Mouse (Mus musculus) limb, embryonic 11.5 days (tissue): ENCODE results near the gene Wfdc2. TPM values are rescaled to one million over a fixed set of nuclear protein-coding genes. Genes with fewer than 3 reads are reported as not detected.
A peak's percentile ranks its signal among the peaks of the same experiment; 100 is the strongest.
"Not testable (repeated sequence)": the region's sequence is repeated elsewhere in the genome, so short reads cannot be mapped to it uniquely, and the experiment has no call there.

Experiments
- ATAC-seq: fragments of 200-750 bp; cut with Nextera tagmentation; 2 replicates; pipeline ENCODE4 v1.8.0; 2017; ENCODE audit warnings: low read depth; ENCODE audit not compliant: insufficient number of reproducible peaks, low FRiP score, low TSS enrichment
- DNase-seq: peaks from one replicate; pipeline ENCODE4 v3.0.0-alpha.2; 2015; ENCODE audit warnings: low spot score
- H3K27ac ChIP-seq: fragments of 300-500 bp; sonication (generic); replicated peaks from 2 replicates; pipeline ENCODE4 v1.5.1; 2014; ENCODE audit warnings: low read depth, mild to moderate bottlenecking, low read length
- H3K27me3 ChIP-seq: fragments of 300-500 bp; sonication (generic); 2 replicates; pipeline ENCODE4 v1.6.1; 2014; ENCODE audit warnings: mild to moderate bottlenecking, low read length, mixed read lengths; ENCODE audit not compliant: control insufficient read depth, insufficient read depth
- H3K36me3 ChIP-seq: fragments of 300-500 bp; sonication (generic); 2 replicates; pipeline ENCODE4 v1.6.1; 2014; ENCODE audit warnings: mild to moderate bottlenecking, low read length, moderate library complexity, mixed read lengths; ENCODE audit not compliant: control insufficient read depth, insufficient read depth
- H3K4me1 ChIP-seq: fragments of 300-500 bp; sonication (generic); 2 replicates; pipeline ENCODE4 v1.6.1; 2014; ENCODE audit warnings: low read length, mixed read lengths; ENCODE audit not compliant: control insufficient read depth, insufficient read depth
- H3K4me2 ChIP-seq: fragments of 300-500 bp; sonication (generic); 2 replicates; pipeline ENCODE4 v1.6.1; 2014; ENCODE audit warnings: low read depth, mild to moderate bottlenecking, moderate library complexity; ENCODE audit not compliant: severe bottlenecking
- H3K4me3 ChIP-seq: fragments of 300-500 bp; sonication (generic); 2 replicates; pipeline ENCODE4 v1.5.1; 2014; ENCODE audit warnings: low read depth, low read length
- H3K9ac ChIP-seq: fragments of 300-500 bp; sonication (generic); 2 replicates; pipeline ENCODE4 v1.6.1; 2014; ENCODE audit warnings: mild to moderate bottlenecking, low read length
- H3K9me3 ChIP-seq: fragments of 300-500 bp; sonication (generic); 2 replicates; pipeline ENCODE4 v1.6.1; 2016; ENCODE audit warnings: low read length; ENCODE audit not compliant: control insufficient read depth
- WGBS: fragments of 180-500 bp; shearing (Covaris S2); extraction: QIAGEN DNeasy Blood & Tissue Kit; methylation state at CpG from one replicate; pipeline ENCODE4 v1.1.7; 2014; 5-methylcytosine and 5-hydroxymethylcytosine counted together
- polyA plus RNA-seq: library from polyadenylated mRNA; unstranded; fragments of >200 nt; fragmentation: Nextera tagmentation; extraction: Ambion mirVana; gene quantifications from 2 replicates; pipeline ENCODE4 v1.2.1, GENCODE M21; 2014

Gene Wfdc2
- polyA plus RNA-seq, 1 experiment from 2014 or later = 38.7 TPM

- not testable (repeated sequence) for ATAC-seq, H3K9ac ChIP-seq, H3K4me1 ChIP-seq, H3K9me3 ChIP-seq, H3K4me2 ChIP-seq, DNase-seq, H3K36me3 ChIP-seq, H3K27me3 ChIP-seq, H3K27ac ChIP-seq, H3K4me3 ChIP-seq
- WGBS = 79% methylated on average over 6 of the region's 6 CpGs
Observed at GRCm38 (mm10) chr2:164573359-164573758, 11.1 kb downstream of the Wfdc2 start, which contains the start of gene Spint3. TSS of gene Spint3 (minus strand) at chr2:164573459.

- not testable (repeated sequence) for H3K4me1 ChIP-seq, H3K9me3 ChIP-seq, H3K36me3 ChIP-seq, DNase-seq, H3K27ac ChIP-seq, ATAC-seq, H3K27me3 ChIP-seq, H3K9ac ChIP-seq, H3K4me3 ChIP-seq, H3K4me2 ChIP-seq
- 78% methylated on average over 13 of the region's 13 CpGs for WGBS
Observed at GRCm38 (mm10) chr2:164585025-164585725, 23.0 kb downstream of the Wfdc2 start, which contains the start of gene Wfdc6a. TSS of gene Wfdc6a (minus strand) at chr2:164585447.

GRCm38 (mm10) chr2:164592014-164592413 is 29.8 kb downstream of the Wfdc2 start:
- WGBS = 8% methylated on average over 4 of the region's 4 CpGs
- DNase-seq (peak; percentile 66), ATAC-seq (no peak; the same call in 1 of the 2 replicates)
- H3K27ac ChIP-seq = no peak overlapping the region
- no peak overlapping the region for H3K4me2 ChIP-seq
- H3K9ac ChIP-seq = no peak overlapping the region; the same call in 1 of the 2 replicates
- no peaks in the 10 kb centered on the region for H3K36me3 ChIP-seq
- H3K4me1 ChIP-seq = no peaks in the 10 kb centered on the region
- no peak overlapping the region for H3K4me3 ChIP-seq
- H3K27me3 ChIP-seq = no peaks in the 10 kb centered on the region
- H3K9me3 ChIP-seq = no peaks in the 10 kb centered on the region

GRCm38 (mm10) chr2:164593494-164593893 is 31.3 kb downstream of the Wfdc2 start, which contains the start of gene Eppin:
TSS of gene Eppin (minus strand) at chr2:164593594.
- no peak within 1 kb of the TSS for H3K4me3 ChIP-seq
- ATAC-seq (no peak), DNase-seq (no peak)
- H3K9me3 ChIP-seq = no peaks in the 10 kb centered on the region
- H3K4me1 ChIP-seq = no peaks in the 10 kb centered on the region
- H3K27me3 ChIP-seq = no peaks in the 10 kb centered on the region
- no peak within 1 kb of the TSS for H3K27ac ChIP-seq
- 81% methylated on average over 4 of the region's 4 CpGs for WGBS
- no peak within 1 kb of the TSS for H3K9ac ChIP-seq
- H3K4me2 ChIP-seq = no peak within 1 kb of the TSS
- no peaks in the 10 kb centered on the region for H3K36me3 ChIP-seq

- no peaks in the 10 kb centered on the region for H3K9me3 ChIP-seq
- H3K27ac ChIP-seq = no peak overlapping the region
- H3K9ac ChIP-seq = no peak overlapping the region
- no peaks in the 10 kb centered on the region for H3K4me1 ChIP-seq
- no peaks in the 10 kb centered on the region for H3K27me3 ChIP-seq
- no peaks in the 10 kb centered on the region for H3K36me3 ChIP-seq
- ATAC-seq = no peak
- 75% methylated on average over 3 of the region's 3 CpGs for WGBS
- no peak for DNase-seq
- H3K4me3 ChIP-seq = no peak overlapping the region
- H3K4me2 ChIP-seq = no peak overlapping the region
Observed at GRCm38 (mm10) chr2:164600179-164600578, 38.0 kb downstream of the Wfdc2 start.

GRCm38 (mm10) chr2:164603482-164603881 is 41.3 kb downstream of the Wfdc2 start:
- ATAC-seq (no peak), DNase-seq (no peak)
- Histone ChIP-seq H3K4me3 (no peak overlapping the region), H3K36me3 (no peaks in the 10 kb centered on the region), H3K27ac (no peak overlapping the region), H3K27me3 (no peaks in the 10 kb centered on the region), H3K4me2 (no peak overlapping the region), H3K9me3 (no peaks in the 10 kb centered on the region), H3K9ac (no peak overlapping the region), H3K4me1 (no peaks in the 10 kb centered on the region)
- WGBS = 90% methylated on average over 3 of the region's 3 CpGs

GRCm38 (mm10) chr2:164604411-164604810 is 42.2 kb downstream of the Wfdc2 start:
- H3K9me3 ChIP-seq = no peaks in the 10 kb centered on the region
- H3K27me3 ChIP-seq = no peaks in the 10 kb centered on the region
- DNase-seq (no peak), ATAC-seq (no peak)
- H3K9ac ChIP-seq = no peak overlapping the region
- no peaks in the 10 kb centered on the region for H3K4me1 ChIP-seq
- no peak overlapping the region for H3K4me3 ChIP-seq
- H3K4me2 ChIP-seq = no peak overlapping the region
- H3K36me3 ChIP-seq = no peaks in the 10 kb centered on the region
- WGBS = 89% methylated on average over 8 of the region's 8 CpGs
- H3K27ac ChIP-seq = no peak overlapping the region

- no peaks in the 10 kb centered on the region for H3K27me3 ChIP-seq
- no peaks in the 10 kb centered on the region for H3K9me3 ChIP-seq
- H3K4me1 ChIP-seq = no peaks in the 10 kb centered on the region
- no peak overlapping the region for H3K9ac ChIP-seq
- no peak overlapping the region for H3K4me3 ChIP-seq
- H3K27ac ChIP-seq = no peak overlapping the region
- DNase-seq = no peak
- no peaks in the 10 kb centered on the region for H3K36me3 ChIP-seq
- no peak for ATAC-seq
- WGBS = 76% methylated on average over 6 of the region's 6 CpGs
- H3K4me2 ChIP-seq = no peak overlapping the region
Observed at GRCm38 (mm10) chr2:164608781-164609180, 46.6 kb downstream of the Wfdc2 start.
